Mouse (Mus musculus): ENCODE measurements at regions not wholly inside any gene's neighbourhood (a gene's known extent, or its start where the extent isn't known, plus 50 kb on each side); places are given as distances from the start of the nearest gene placed in this dataset.

DNA sequence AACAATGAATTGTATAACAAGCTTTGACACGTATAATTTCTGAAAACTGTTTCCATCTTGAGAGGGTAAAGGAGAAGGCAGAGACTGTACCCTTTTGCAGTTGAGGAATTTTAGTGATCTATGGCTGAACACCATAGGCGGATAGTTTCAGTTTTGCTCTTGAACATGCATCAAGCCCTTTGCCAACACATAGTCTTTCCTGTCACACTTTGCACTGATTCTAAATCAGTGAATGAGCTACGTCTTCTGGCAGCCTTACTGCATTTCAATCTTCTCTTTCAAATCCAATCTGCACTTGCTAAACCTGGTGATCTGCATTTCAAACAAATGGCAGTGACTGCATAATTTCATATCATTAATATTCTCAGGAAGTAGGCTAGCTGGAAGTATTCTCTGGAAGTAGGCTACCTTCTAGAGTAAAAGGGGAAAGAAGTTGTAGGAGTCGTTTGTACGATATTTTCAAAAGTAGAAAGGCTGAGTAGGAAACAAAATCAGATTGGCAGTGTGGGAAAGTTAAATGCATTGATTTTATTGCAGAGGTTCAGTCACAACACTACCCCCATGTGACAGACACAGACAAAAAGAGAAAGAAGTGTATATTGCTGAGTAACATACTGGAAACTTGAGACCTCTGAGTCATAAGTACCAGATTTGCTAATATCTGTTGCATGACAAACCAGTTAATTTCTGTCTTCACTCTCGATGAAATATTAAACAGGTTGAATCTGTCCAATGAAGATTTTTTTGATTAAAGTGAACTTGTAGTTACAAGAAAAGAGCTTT, 983.3 kb upstream of the Nr2f1 start:
- H3K36me3 ChIP-seq (ENCODE audit: insufficient read depth): no peaks in the 10 kb centered on the region
- H3K9me3 ChIP-seq (ENCODE audit: low read depth, low read length): no peaks in the 10 kb centered on the region
- no peak overlapping the region for H3K9ac ChIP-seq
- no peak overlapping the region for H3K4me2 ChIP-seq
- no peak for TF ChIP-seq CTCF (IDR thresholded peaks at IDR 0.05; ENCODE audit: low read depth)
- no peak for ATAC-seq (ENCODE audit: insufficient read depth)
- H3K27ac ChIP-seq (ENCODE audit: low read depth): no peak overlapping the region
- DNase-seq: no peak
- H3K4me1 ChIP-seq (ENCODE audit: insufficient read depth): no peaks in the 10 kb centered on the region
- H3K27me3 ChIP-seq (ENCODE audit: insufficient read depth, low read length): no peaks in the 10 kb centered on the region
- H3K4me3 ChIP-seq (ENCODE audit: low read depth, low read length): no peak overlapping the region
- WGBS: 76% methylated on average over 6 of the region's 6 CpGs

DNA sequence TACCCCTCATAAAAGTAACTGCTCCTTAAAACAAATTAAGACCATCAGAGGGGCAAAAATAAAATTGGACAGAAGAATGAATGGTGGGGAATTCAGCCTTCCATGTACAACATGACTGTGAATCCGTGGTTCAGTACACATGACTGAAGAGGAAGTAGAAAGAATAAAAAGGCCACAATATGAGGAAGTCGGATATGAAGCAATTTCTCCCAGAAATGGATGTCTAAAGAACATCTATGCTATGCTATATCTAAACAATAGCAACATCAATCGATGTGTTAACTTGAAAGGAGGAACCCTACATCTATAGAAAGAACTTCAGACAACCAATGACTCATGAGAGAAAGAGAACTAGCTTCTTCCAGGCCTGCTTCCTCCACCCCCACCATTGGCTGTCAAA, 959.2 kb upstream of the Nr2f1 start:
- ATAC-seq (ENCODE audit: insufficient read depth) (no peak), DNase-seq (no peak)
- 58% methylated on average over 3 of the region's 3 CpGs for WGBS

DNA sequence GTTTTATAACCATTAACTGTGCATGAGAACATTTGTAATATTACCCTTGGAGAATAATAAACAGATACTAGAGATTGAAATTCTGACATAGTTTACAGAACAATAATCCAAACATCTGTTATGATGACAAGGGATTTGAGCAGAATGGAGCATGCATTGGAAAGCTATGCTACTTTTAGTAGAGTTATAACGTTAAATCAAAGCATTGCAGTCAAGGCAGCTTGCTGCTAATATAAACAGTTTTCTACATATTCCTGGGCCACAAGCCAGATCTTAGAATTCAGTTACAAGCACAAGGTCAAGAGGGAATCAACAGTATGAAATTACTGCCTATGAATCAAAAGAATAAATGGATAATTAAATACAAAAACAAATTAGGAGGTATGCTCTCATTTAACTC, 943.3 kb upstream of the Nr2f1 start:
- no peak for TF ChIP-seq CTCF (IDR thresholded peaks at IDR 0.05; ENCODE audit: low read depth)
- ATAC-seq (ENCODE audit: insufficient read depth) (peak; percentile 79), DNase-seq (peak; percentile 88)
- 34% methylated on average over 1 of the region's 1 CpGs for WGBS
- Histone ChIP-seq H3K36me3 (ENCODE audit: insufficient read depth) (no peaks in the 10 kb centered on the region), H3K4me2 (no peak overlapping the region), H3K9ac (no peak overlapping the region), H3K9me3 (ENCODE audit: low read depth, low read length) (no peaks in the 10 kb centered on the region), H3K27ac (ENCODE audit: low read depth) (no peak overlapping the region), H3K4me1 (ENCODE audit: insufficient read depth) (no peaks in the 10 kb centered on the region), H3K4me3 (ENCODE audit: low read depth, low read length) (no peak overlapping the region), H3K27me3 (ENCODE audit: insufficient read depth, low read length) (no peaks in the 10 kb centered on the region)

More for the DNA sequence above, 959.2 kb upstream of the Nr2f1 start:
- Histone ChIP-seq H3K4me3 (ENCODE audit: low read depth, low read length) (no peak overlapping the region), H3K4me1 (ENCODE audit: insufficient read depth) (no peaks in the 10 kb centered on the region), H3K4me2 (no peak overlapping the region), H3K27ac (ENCODE audit: low read depth) (no peak overlapping the region), H3K9ac (no peak overlapping the region), H3K36me3 (ENCODE audit: insufficient read depth) (no peaks in the 10 kb centered on the region), H3K27me3 (ENCODE audit: insufficient read depth, low read length) (no peaks in the 10 kb centered on the region), H3K9me3 (ENCODE audit: low read depth, low read length) (no peaks in the 10 kb centered on the region)
- TF ChIP-seq CTCF (IDR thresholded peaks at IDR 0.05; ENCODE audit: low read depth): no peak

DNA sequence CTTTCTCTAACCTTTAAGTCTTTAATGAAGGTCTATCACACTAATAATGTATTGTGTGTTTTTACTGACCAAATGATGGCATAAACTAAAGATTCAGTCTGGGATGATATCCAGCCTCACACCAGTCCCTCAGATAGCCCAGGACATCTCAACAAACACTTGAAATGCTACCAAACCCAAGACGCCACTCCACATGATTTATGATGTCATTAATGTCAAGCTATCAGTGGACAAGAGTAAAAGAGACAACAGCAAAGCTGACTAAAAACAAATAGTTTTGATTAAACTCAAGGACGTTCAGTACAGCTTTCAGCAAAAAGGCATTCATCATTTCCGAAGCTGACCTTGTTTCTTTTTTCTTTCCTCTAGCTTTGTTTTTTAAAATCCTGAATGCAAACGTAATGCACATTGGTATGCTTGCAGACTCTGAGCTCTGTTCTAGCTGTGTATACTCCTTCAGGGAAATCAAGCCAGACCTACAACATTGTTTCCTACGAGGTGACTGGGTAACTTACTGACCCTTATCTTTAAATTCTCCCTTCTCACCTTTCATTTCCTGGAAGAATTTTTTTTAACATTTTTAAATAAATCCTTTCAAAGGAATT, 941.9 kb upstream of the Nr2f1 start:
- H3K9ac ChIP-seq: no peak overlapping the region
- no peaks in the 10 kb centered on the region for H3K36me3 ChIP-seq (ENCODE audit: insufficient read depth)
- TF ChIP-seq CTCF (IDR thresholded peaks at IDR 0.05; ENCODE audit: low read depth): no peak
- peak; percentile 59 for ATAC-seq (ENCODE audit: insufficient read depth)
- no peak overlapping the region for H3K4me3 ChIP-seq (ENCODE audit: low read depth, low read length)
- no peaks in the 10 kb centered on the region for H3K4me1 ChIP-seq (ENCODE audit: insufficient read depth)
- 5% methylated on average over 5 of the region's 5 CpGs for WGBS
- no peaks in the 10 kb centered on the region for H3K27me3 ChIP-seq (ENCODE audit: insufficient read depth, low read length)
- H3K9me3 ChIP-seq (ENCODE audit: low read depth, low read length): no peaks in the 10 kb centered on the region
- no peak overlapping the region for H3K4me2 ChIP-seq
- H3K27ac ChIP-seq (ENCODE audit: low read depth): no peak overlapping the region
- peak; percentile 68 for DNase-seq

DNA sequence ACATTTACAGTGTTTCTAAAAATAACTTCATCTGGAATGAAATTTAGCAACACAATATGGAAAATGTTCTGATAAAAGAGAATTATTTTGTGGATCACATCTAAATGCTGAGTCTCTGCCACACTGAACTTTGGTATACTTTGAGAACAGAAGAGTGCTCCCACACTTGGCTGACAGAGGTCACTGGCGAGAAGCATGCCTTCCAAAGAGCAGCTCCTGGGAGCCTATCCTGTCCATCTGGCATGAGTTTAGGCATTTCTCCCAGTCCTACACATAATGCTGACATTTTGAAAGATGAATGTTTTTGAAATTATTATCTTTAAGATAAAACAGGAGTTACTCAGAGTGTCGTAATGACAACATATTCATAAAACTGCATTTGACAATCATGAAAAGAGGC, 939.2 kb upstream of the Nr2f1 start:
- H3K27me3 ChIP-seq (ENCODE audit: insufficient read depth, low read length): no peaks in the 10 kb centered on the region
- 37% methylated on average over 2 of the region's 2 CpGs for WGBS
- H3K36me3 ChIP-seq (ENCODE audit: insufficient read depth): no peaks in the 10 kb centered on the region
- H3K4me3 ChIP-seq (ENCODE audit: low read depth, low read length): no peak overlapping the region
- H3K9me3 ChIP-seq (ENCODE audit: low read depth, low read length): no peaks in the 10 kb centered on the region
- no peak for TF ChIP-seq CTCF (IDR thresholded peaks at IDR 0.05; ENCODE audit: low read depth)
- H3K9ac ChIP-seq: no peak overlapping the region
- no peak overlapping the region for H3K4me2 ChIP-seq
- H3K4me1 ChIP-seq (ENCODE audit: insufficient read depth): no peaks in the 10 kb centered on the region
- DNase-seq: peak; percentile 62
- no peak overlapping the region for H3K27ac ChIP-seq (ENCODE audit: low read depth)
- ATAC-seq (ENCODE audit: insufficient read depth): peak; percentile 68; the same call in 1 of the 2 replicates

DNA sequence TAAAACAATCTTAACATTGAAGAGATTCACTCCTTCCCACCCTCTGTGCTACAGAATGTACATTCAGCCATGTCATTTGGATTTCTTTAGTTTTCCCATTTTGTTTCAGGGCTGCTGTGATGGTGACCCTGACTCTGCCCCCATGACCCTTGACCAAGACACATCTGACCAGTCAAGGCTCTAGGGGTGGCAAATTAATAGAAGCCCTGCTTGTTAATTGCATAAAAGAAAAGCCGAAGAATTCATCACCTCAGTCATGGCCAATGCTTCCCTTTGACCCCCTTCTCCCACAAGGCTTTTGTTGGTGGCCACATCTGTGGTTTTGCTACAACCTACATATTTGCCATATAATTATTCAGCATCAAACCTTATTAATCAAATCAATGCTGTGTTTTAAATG, 937.2 kb upstream of the Nr2f1 start:
- DNase-seq (no peak), ATAC-seq (ENCODE audit: insufficient read depth) (no peak)
- Histone ChIP-seq H3K4me3 (ENCODE audit: low read depth, low read length) (no peak overlapping the region), H3K27me3 (ENCODE audit: insufficient read depth, low read length) (no peaks in the 10 kb centered on the region), H3K4me2 (no peak overlapping the region), H3K27ac (ENCODE audit: low read depth) (no peak overlapping the region), H3K9me3 (ENCODE audit: low read depth, low read length) (no peaks in the 10 kb centered on the region), H3K4me1 (ENCODE audit: insufficient read depth) (no peaks in the 10 kb centered on the region), H3K36me3 (ENCODE audit: insufficient read depth) (no peaks in the 10 kb centered on the region), H3K9ac (no peak overlapping the region)
- TF ChIP-seq CTCF (IDR thresholded peaks at IDR 0.05; ENCODE audit: low read depth): no peak
- WGBS: 77% methylated on average over 1 of the region's 1 CpGs
